Mouse (Mus musculus) hindbrain, postnatal 0 days (tissue): ENCODE data around the gene Tacc2. TPM values are rescaled to one million over a fixed set of nuclear protein-coding genes. Genes with fewer than 3 reads are reported as not detected.

Source experiments
- ATAC-seq: fragments of 200-750 bp; cut with Nextera tagmentation; 2 replicates; pipeline ENCODE4 v1.8.0; 2017; ENCODE audit warnings: mild to moderate bottlenecking, moderate TSS enrichment, moderate library complexity
- DNase-seq: peaks from one replicate; pipeline ENCODE4 v3.0.0-alpha.2; 2015; ENCODE audit warnings: low spot score
- H3K27ac ChIP-seq: fragments of 300-500 bp; sonication (generic); 2 replicates; pipeline ENCODE4 v1.5.1; 2014; ENCODE audit warnings: mild to moderate bottlenecking
- H3K27me3 ChIP-seq: fragments of 300-500 bp; sonication (generic); 2 replicates; pipeline ENCODE4 v1.6.1; 2014; ENCODE audit warnings: low read length, mixed read lengths; ENCODE audit not compliant: insufficient read depth
- H3K36me3 ChIP-seq: fragments of 300-500 bp; sonication (generic); 2 replicates; pipeline ENCODE4 v1.6.1; 2014; ENCODE audit warnings: low read length, mixed read lengths; ENCODE audit not compliant: insufficient read depth
- H3K4me1 ChIP-seq: fragments of 300-500 bp; sonication (generic); 2 replicates; pipeline ENCODE4 v1.6.1; 2014; ENCODE audit warnings: antibody characterized with exemption, low read length, mixed read lengths; ENCODE audit not compliant: insufficient read depth
- H3K4me2 ChIP-seq: fragments of 300-500 bp; sonication (generic); 2 replicates; pipeline ENCODE4 v1.6.1; 2014; ENCODE audit warnings: low read depth, mild to moderate bottlenecking, low read length, moderate library complexity, mixed read lengths
- H3K4me3 ChIP-seq: fragments of 300-500 bp; sonication (generic); 2 replicates; pipeline ENCODE4 v1.5.1; 2014; ENCODE audit warnings: low read length
- H3K9ac ChIP-seq: fragments of 300-500 bp; sonication (generic); replicated peaks from 2 replicates; pipeline ENCODE4 v1.6.1; 2014; ENCODE audit warnings: mild to moderate bottlenecking, low read length, moderate library complexity, mixed read lengths
- H3K9me3 ChIP-seq: fragments of 300-500 bp; sonication (generic); 2 replicates; pipeline ENCODE4 v1.6.1; 2016; ENCODE audit warnings: low read length, mixed read lengths
- CTCF ChIP-seq: IDR thresholded peaks from 2 replicates; pipeline ENCODE4 v1.5.1; 2016; ENCODE audit warnings: antibody characterized with exemption, control low read depth, low read depth
- WGBS: fragments of 180-500 bp; shearing (Covaris S2); extraction: QIAGEN DNeasy Blood & Tissue Kit; methylation state at CpG from one replicate; pipeline ENCODE4 v1.1.7; 2014; 5-methylcytosine and 5-hydroxymethylcytosine counted together
- polyA plus RNA-seq: library from polyadenylated mRNA; unstranded; fragments of >200 nt; fragmentation: Nextera tagmentation; extraction: Ambion mirVana; gene quantifications from 2 replicates; pipeline ENCODE4 v1.2.1, GENCODE M21; 2015
- total RNA-seq: library from RNA; depleted of rRNA; stranded (reverse); fragments of >200 nt; gene quantifications from 2 replicates; pipeline ENCODE4 v1.2.3, GENCODE M21; 2014

Tacc2 gene
- total and polyA plus RNA-seq, 2 experiments from 2014 or later = 38.4 to 51.8 TPM

GRCm38 (mm10) chr7:130625361-130625760, 48.1 kb downstream of the Tacc2 start:
- WGBS = 85% methylated on average over 7 of the region's 7 CpGs
- TF ChIP-seq CTCF = no peak
- Histone ChIP-seq H3K4me3 (no peak overlapping the region), H3K27me3 (no peaks in the 10 kb centered on the region), H3K36me3 (no peaks in the 10 kb centered on the region), H3K9ac (no peak overlapping the region), H3K4me2 (no peak overlapping the region), H3K27ac (no peak overlapping the region), H3K4me1 (no peaks in the 10 kb centered on the region), H3K9me3 (no peaks in the 10 kb centered on the region)
- no peak for ATAC-seq
- DNase-seq = no peak

- no peak overlapping the region for H3K27ac ChIP-seq
- 69% methylated on average over 1 of the region's 1 CpGs for WGBS
- H3K9me3 ChIP-seq = no peaks in the 10 kb centered on the region
- TF ChIP-seq CTCF = no peak
- H3K4me3 ChIP-seq = no peak overlapping the region
- H3K27me3 ChIP-seq = no peaks in the 10 kb centered on the region
- ATAC-seq = no peak
- H3K9ac ChIP-seq = no peak overlapping the region
- DNase-seq = no peak
- H3K4me2 ChIP-seq = no peak overlapping the region
- H3K36me3 ChIP-seq = no peaks in the 10 kb centered on the region
- no peaks in the 10 kb centered on the region for H3K4me1 ChIP-seq
Measured at GRCm38 (mm10) chr7:130628601-130629000, 51.4 kb downstream of the Tacc2 start.

GRCm38 (mm10) chr7:130629999-130630398, 52.8 kb downstream of the Tacc2 start:
- H3K9me3 ChIP-seq = no peaks in the 10 kb centered on the region
- H3K27me3 ChIP-seq = no peaks in the 10 kb centered on the region
- no peak overlapping the region for H3K27ac ChIP-seq
- H3K4me1 ChIP-seq = no peaks in the 10 kb centered on the region
- H3K4me2 ChIP-seq = no peak overlapping the region
- H3K36me3 ChIP-seq = no peaks in the 10 kb centered on the region
- DNase-seq = no peak
- no peak for ATAC-seq
- 93% methylated on average over 7 of the region's 7 CpGs for WGBS
- TF ChIP-seq CTCF = no peak
- H3K9ac ChIP-seq = no peak overlapping the region
- H3K4me3 ChIP-seq = no peak overlapping the region

GRCm38 (mm10) chr7:130630956-130631355, 53.7 kb downstream of the Tacc2 start:
- H3K27ac ChIP-seq = no peak overlapping the region
- WGBS = 88% methylated on average over 3 of the region's 3 CpGs
- H3K27me3 ChIP-seq = no peaks in the 10 kb centered on the region
- H3K4me3 ChIP-seq = no peak overlapping the region
- no peaks in the 10 kb centered on the region for H3K36me3 ChIP-seq
- H3K4me2 ChIP-seq = no peak overlapping the region
- H3K9me3 ChIP-seq = no peaks in the 10 kb centered on the region
- no peak for TF ChIP-seq CTCF
- H3K9ac ChIP-seq = no peak overlapping the region
- ATAC-seq (no peak), DNase-seq (no peak)
- H3K4me1 ChIP-seq = no peaks in the 10 kb centered on the region

GRCm38 (mm10) chr7:130631553-130632378, 54.5 kb downstream of the Tacc2 start:
- no peak for ATAC-seq
- peak; percentile 47 for DNase-seq
- Histone ChIP-seq H3K9me3 (no peaks in the 10 kb centered on the region), H3K36me3 (no peaks in the 10 kb centered on the region), H3K27ac (no peak overlapping the region), H3K4me3 (no peak overlapping the region), H3K4me1 (no peaks in the 10 kb centered on the region), H3K4me2 (no peak overlapping the region), H3K27me3 (no peaks in the 10 kb centered on the region), H3K9ac (no peak overlapping the region)
- TF ChIP-seq CTCF = no peak; the same call in 1 of the 2 replicates
- WGBS = 51% methylated on average over 22 of the region's 22 CpGs

GRCm38 (mm10) chr7:130632379-130632732, 55.1 kb downstream of the Tacc2 start:
- WGBS = 84% methylated on average over 5 of the region's 5 CpGs
- H3K9me3 ChIP-seq = no peaks in the 10 kb centered on the region
- ATAC-seq = no peak
- H3K9ac ChIP-seq = no peak overlapping the region
- DNase-seq = no peak
- no peak overlapping the region for H3K27ac ChIP-seq
- H3K36me3 ChIP-seq = no peaks in the 10 kb centered on the region
- TF ChIP-seq CTCF = no peak
- no peak overlapping the region for H3K4me2 ChIP-seq
- H3K27me3 ChIP-seq = no peaks in the 10 kb centered on the region
- no peaks in the 10 kb centered on the region for H3K4me1 ChIP-seq
- H3K4me3 ChIP-seq = no peak overlapping the region

GRCm38 (mm10) chr7:130634259-130634871, 57.1 kb downstream of the Tacc2 start:
- Histone ChIP-seq H3K36me3 (no peaks in the 10 kb centered on the region), H3K4me2 (no peak overlapping the region), H3K9ac (no peak overlapping the region), H3K4me1 (no peaks in the 10 kb centered on the region), H3K27ac (no peak overlapping the region), H3K9me3 (no peaks in the 10 kb centered on the region), H3K4me3 (no peak overlapping the region), H3K27me3 (no peaks in the 10 kb centered on the region)
- TF ChIP-seq CTCF = no peak
- no peak for DNase-seq
- no peak for ATAC-seq
- WGBS = 92% methylated on average over 4 of the region's 4 CpGs
